Mouse (Mus musculus) bone marrow, adult 2 months (tissue): ENCODE measurements around the gene Morc2a. TPM values are rescaled to one million over a fixed set of nuclear protein-coding genes. Genes with fewer than 3 reads are reported as not detected.

Experiments used
- H3K27ac ChIP-seq: fragments of 200-500 bp; 2 replicates; pipeline ENCODE4 v1.5.1; 2012; ENCODE audit warnings: low read depth, mild to moderate bottlenecking, control low read depth, inconsistent platforms, low read length; ENCODE audit not compliant: control insufficient read depth, poor library complexity, insufficient read depth
- H3K4me1 ChIP-seq: fragments of 200-500 bp; 2 replicates; pipeline ENCODE4 v1.6.1; 2011; ENCODE audit warnings: low read length; ENCODE audit not compliant: control insufficient read depth, insufficient read depth
- H3K4me3 ChIP-seq: fragments of 200-500 bp; replicated peaks from 2 replicates; pipeline ENCODE3; 2011; ENCODE audit warnings: mild to moderate bottlenecking, low read depth, low read length, control low read depth; ENCODE audit not compliant: control insufficient read depth
- CTCF ChIP-seq: fragments of 200-500 bp; IDR thresholded peaks from 2 replicates; pipeline ENCODE4 v1.5.1; 2011; ENCODE audit warnings: low read length, control low read depth; ENCODE audit not compliant: control insufficient read depth, insufficient read depth
- POLR2A ChIP-seq: fragments of 200-500 bp; IDR thresholded peaks from 2 replicates; pipeline ENCODE4 v1.6.1; 2011; ENCODE audit warnings: low read depth, mild to moderate bottlenecking, control low read depth, low read length, borderline replicate concordance; ENCODE audit not compliant: control insufficient read depth
- WGBS: fragments of 180-500 bp; shearing (Covaris S2); methylation state at CpG from one replicate; pipeline ENCODE4 v1.1.7; 2018; 5-methylcytosine and 5-hydroxymethylcytosine counted together
- polyA plus RNA-seq: library from polyadenylated mRNA; stranded (reverse); fragments of >200 nt; gene quantifications from 2 replicates; pipeline ENCODE4 v1.2.4, GENCODE M21; 2011; ENCODE audit warnings: low replicate concordance; ENCODE audit not compliant: missing spikeins, insufficient read depth, insufficient read length

Gene Morc2a
- polyA plus RNA-seq, 1 experiment: 24.9 TPM

- WGBS: 77% methylated on average over 2 of the region's 2 CpGs
- Histone ChIP-seq H3K4me3 (no peak overlapping the region), H3K27ac (no peak overlapping the region), H3K4me1 (no peaks in the 10 kb centered on the region)
- TF ChIP-seq CTCF (no peak), POLR2A (no peak)
Measured at GRCm38 (mm10) chr11:3686885-3687284, 37.9 kb downstream of the Morc2a start.

DNA sequence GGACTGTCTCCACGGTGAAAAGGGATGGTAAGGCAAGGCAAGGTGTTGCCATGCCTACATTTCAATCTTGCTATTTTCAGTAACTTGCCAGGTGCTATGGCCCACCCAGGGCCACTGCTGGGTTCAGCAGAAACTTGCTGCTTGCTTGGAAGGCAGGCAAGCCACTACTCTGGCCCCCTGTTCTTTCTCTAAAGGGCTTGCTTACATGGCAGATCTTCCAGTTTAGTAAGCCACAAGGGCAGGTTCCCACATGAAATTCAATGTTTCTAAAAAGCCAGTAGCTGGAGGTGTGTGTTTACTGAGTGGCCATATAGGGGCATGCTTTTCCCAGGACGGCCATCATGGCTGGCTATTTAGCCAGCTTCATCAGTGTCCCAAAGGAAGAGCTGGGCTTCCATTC is 42.8 kb downstream of the Morc2a start:
- 84% methylated on average over 2 of the region's 2 CpGs for WGBS
- TF ChIP-seq POLR2A (no peak), CTCF (no peak)
- no peaks in the 10 kb centered on the region for H3K4me1 ChIP-seq
- no peak overlapping the region for H3K4me3 ChIP-seq
- no peak overlapping the region for H3K27ac ChIP-seq

DNA sequence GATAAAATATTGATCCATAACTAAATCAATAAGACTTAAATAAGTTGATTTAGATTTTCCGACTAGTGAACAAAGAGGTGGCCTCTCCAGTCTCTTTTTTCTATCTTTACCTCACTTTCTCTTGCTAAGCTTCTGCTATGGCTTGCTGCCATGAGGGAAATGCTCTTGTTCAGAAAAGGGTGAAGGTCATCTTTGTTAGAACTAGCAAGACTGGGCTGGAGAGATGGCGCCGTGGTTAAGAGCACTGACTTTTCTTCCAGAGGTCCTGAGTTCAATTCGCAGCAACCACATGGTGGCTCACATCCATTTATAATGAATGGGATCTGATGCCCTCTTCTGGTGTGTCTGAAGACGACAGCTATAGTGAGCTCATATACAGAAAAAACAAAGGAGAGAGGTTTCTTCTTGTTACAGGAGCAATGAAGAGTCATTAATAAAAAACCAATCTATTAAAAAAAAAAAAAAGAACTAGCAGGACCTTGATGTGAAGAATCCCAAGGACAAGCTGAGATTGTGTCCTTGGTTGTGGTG is 47.2 kb downstream of the Morc2a start:
- Histone ChIP-seq H3K27ac (no peak overlapping the region), H3K4me1 (no peaks in the 10 kb centered on the region), H3K4me3 (no peak overlapping the region)
- 80% methylated on average over 5 of the region's 5 CpGs for WGBS
- no peak for TF ChIP-seq CTCF
- no peak for TF ChIP-seq POLR2A

- 86% methylated on average over 3 of the region's 3 CpGs for WGBS
- TF ChIP-seq CTCF: no peak
- no peak for TF ChIP-seq POLR2A
- Histone ChIP-seq H3K4me3 (no peak overlapping the region), H3K4me1 (no peaks in the 10 kb centered on the region), H3K27ac (no peak overlapping the region)
Measured at GRCm38 (mm10) chr11:3697441-3697840, 48.5 kb downstream of the Morc2a start.

GRCm38 (mm10) chr11:3703089-3703992 is 54.4 kb downstream of the Morc2a start:
- TF ChIP-seq POLR2A (no peak), CTCF (no peak)
- Histone ChIP-seq H3K4me3 (no peak overlapping the region), H3K27ac (no peak overlapping the region), H3K4me1 (no peaks in the 10 kb centered on the region)
- 75% methylated on average over 7 of the region's 7 CpGs for WGBS

GRCm38 (mm10) chr11:3704404-3704803 is 55.4 kb downstream of the Morc2a start:
- 75% methylated on average over 8 of the region's 8 CpGs for WGBS
- Histone ChIP-seq H3K27ac (no peak overlapping the region), H3K4me1 (no peaks in the 10 kb centered on the region), H3K4me3 (no peak overlapping the region)
- no peak for TF ChIP-seq CTCF
- TF ChIP-seq POLR2A: no peak

GRCm38 (mm10) chr11:3707057-3707456 is 58.1 kb downstream of the Morc2a start:
- Histone ChIP-seq H3K4me1 (no peaks in the 10 kb centered on the region), H3K4me3 (no peak overlapping the region), H3K27ac (no peak overlapping the region)
- 59% methylated on average over 8 of the region's 8 CpGs for WGBS
- TF ChIP-seq POLR2A: no peak
- TF ChIP-seq CTCF: no peak

DNA sequence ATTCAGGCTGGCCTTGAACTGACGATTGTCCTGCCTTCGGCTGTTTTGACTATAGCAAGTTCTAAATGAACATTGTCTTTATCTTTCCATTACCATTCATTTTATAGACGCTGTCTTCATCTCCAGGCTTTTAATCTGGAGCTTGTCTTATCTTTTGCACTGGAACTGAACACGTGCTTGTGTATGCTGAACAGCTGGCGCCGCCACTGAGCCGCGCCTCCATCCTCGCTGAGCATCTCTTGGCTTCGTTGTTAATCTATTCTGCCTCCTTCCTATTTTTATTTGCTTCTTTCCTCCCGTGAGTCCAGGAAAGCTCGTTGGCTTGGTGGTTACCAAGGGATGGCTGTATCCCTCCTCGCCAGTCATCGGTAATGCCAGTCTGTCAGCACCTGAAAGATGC is 61.2 kb downstream of the Morc2a start:
- H3K4me3 ChIP-seq: no peak overlapping the region
- TF ChIP-seq CTCF (no peak), POLR2A (no peak)

More for the DNA sequence above, 61.2 kb downstream of the Morc2a start:
- Histone ChIP-seq H3K4me1 (no peaks in the 10 kb centered on the region), H3K27ac (no peak overlapping the region)
- 73% methylated on average over 14 of the region's 14 CpGs for WGBS
